Mouse (Mus musculus) heart, adult 18-20 months (tissue): ENCODE results near the gene Olfm3. TPM values are rescaled to one million over a fixed set of nuclear protein-coding genes. Genes with fewer than 3 reads are reported as not detected.

Experiments used
- DNase-seq, 2 experiments: peaks; one replicate each; pipeline ENCODE4 v3.0.0; 2021 to 2022; ENCODE audit warnings: mixed read lengths in 1 of 2
- total RNA-seq, 2 experiments: library from RNA; stranded (reverse); gene quantifications; 2 replicates each; pipeline ENCODE4 v1.2.3; 2021

Olfm3 gene
- total RNA-seq, 2 experiments from 2014 or later, result not detected

DNA sequence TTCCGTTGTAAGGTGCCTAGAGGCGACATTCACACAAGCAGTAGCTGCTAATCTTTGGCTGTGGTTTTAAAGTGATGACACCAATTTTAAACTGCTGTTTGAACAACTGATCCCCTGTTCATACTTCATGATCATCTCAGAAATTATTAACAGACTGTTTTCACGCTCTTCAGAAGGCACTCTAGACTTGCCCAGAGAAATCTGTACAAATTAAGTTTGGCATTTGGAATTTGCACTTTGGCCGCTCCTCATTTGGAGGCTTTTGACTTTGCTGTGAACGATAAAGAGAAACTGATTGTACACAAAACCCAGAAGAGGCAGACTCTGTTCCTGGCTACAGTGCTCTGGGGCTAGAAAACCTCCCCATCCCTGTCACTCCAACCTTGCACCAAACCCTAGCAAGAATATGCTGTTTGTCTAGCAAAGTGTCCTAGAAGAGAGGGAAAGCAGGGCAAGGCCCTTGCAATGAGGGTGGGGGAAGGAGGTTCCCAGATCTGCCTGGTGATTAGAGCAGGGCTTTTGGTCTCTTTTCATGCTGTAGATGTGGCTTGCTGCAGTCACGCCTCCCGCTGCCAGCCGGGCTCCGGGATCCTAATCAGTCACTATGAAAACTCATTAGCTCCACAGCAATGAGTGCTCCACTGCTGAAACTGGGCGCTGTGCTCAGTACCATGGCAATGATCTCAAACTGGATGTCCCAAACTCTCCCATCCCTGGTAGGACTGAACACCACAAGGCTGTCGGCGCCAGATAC, 176.7 kb downstream of the Olfm3 start:
- DNase-seq, result no peak

DNA sequence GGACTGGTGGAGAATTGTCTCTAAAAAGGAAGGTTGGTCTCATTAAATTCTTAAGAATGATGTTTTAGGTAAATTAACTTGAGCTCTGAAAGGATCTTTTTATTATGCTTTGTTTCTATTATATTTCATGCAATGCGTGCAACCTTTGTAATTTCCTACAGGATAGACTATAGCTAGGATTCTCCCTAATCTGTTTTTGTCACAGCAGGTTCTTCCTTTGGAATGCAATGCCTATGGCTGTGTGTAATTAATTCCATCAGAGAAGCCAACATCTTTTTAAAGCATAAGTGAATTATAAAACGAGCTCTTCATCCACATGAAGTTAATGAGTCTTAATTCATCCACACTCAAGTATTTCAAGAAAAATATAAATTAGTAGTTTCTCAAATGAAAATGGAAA, 177.5 kb downstream of the Olfm3 start:
- DNase-seq, result no peak

DNA sequence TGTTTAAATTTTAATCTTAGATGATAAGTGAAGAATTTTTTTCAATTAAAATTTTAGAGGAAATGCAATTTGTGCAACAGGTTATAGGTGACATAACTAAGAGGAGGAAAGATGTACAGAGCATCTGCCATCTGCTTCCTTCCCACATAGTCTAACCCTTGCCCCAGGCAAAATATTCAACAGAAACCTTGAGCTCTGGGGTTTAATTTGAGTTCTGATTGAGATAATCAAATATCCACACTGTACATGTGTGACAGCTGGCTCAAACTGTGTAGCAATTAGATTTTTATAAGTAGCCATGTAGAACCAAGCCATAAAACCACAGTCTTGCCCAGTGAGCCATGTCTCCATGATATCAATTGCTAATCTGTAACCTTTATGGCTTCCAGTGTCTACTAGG, 179.1 kb downstream of the Olfm3 start:
- DNase-seq, result no peak

DNA sequence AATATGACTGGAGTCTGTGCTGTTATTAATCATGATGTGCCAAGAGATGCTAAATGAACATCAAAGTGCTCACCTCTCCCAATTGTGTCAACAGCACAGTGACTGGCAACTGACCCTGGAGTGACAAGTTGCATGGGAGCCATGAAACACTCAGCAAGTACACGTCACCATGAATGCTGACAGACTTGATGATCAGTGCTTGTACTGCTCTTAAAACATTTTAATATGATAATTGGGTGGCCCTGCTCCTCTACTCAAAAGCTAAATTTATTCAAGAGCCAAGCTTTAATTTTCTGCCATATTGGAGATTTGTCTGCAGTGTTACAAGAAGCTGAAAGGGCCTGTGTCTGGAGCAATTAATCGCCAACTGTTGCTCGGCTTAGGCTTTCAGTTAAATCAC, 184.4 kb downstream of the Olfm3 start:
- no peak for DNase-seq

DNA sequence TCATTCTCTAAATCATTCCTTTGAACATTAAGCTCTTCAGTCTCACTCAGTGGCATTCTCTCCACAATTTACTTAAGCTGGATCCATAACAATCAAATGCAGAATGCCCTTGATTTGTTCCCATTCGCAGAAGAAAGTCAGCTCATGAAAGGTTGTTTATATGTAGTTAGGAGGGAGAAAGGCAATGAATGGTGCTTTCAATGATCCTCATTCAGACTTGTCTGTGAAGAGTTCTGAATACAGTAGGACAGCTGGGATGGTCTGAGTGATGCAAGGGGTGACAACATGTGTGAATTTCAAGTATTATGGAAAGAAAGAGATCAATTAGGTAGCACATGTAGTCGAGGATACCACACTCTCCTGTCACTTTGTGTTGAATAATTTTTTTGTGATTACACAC, 186.8 kb downstream of the Olfm3 start:
- no peak for DNase-seq

DNA sequence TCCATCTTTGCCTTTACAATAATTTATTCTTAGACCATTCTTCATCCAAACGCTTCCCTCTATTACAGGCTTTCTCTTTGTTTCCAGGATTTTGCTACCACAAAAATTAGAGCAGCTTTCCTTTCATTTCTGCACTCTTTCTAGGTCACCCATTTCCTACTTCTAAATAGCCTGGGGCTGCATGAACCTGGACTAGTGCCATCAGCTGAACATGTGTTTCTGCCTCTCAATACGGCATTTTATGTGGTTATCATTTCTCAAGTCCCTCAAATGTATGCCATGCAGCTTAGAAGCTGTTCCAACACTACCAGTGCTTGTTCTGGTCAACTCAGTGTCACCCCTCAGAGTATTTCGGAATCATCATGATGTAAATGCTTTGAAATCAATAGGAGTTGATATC, 191.6 kb downstream of the Olfm3 start:
- no peak for DNase-seq

DNA sequence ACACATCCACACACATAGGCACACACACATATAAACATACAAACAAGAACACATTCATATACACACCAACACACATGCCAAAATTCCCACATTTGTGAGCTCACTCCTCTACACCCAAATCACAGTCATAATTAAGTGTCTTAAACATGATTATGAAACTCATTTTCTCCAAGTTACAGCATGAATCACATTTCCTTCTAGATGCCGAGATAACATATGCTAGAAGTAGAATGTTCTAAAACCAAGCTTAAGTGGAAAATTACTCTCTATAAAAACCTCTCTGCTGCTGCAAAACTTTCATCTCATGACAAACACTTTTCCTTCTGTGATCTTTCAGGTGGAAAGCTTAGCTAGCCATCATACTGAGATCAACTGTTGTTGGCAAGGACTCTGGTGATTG, 195.7 kb downstream of the Olfm3 start:
- no peak for DNase-seq

DNA sequence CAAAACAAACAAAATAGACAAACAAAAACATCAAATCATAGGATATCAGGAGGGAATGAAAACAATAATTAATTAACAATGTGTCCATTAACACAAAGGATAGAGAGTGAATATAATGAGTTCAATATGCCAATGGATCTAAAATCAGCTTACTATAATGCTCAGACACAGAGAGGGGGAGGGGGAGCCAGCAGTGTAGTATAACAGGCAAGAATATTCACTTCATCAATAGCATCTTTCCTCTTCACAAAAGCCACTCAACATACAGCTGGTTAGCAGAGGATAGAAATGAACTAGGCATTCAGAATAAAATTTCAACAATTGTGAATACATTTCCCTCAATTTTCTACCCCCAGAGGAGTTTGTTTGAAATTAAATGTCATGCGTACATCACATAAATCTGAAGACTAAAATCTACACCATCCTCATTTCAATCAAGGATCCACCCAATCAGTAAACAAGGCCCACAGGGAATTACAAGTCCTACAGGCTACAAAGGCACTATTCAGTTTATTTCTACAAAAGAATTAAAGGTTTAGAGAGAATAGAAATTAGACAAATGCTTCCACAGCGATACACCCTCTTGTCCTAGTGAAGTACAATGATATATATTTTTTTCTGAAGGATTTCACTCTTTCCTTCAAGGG, 200.4 kb downstream of the Olfm3 start:
- DNase-seq, result no peak

DNA sequence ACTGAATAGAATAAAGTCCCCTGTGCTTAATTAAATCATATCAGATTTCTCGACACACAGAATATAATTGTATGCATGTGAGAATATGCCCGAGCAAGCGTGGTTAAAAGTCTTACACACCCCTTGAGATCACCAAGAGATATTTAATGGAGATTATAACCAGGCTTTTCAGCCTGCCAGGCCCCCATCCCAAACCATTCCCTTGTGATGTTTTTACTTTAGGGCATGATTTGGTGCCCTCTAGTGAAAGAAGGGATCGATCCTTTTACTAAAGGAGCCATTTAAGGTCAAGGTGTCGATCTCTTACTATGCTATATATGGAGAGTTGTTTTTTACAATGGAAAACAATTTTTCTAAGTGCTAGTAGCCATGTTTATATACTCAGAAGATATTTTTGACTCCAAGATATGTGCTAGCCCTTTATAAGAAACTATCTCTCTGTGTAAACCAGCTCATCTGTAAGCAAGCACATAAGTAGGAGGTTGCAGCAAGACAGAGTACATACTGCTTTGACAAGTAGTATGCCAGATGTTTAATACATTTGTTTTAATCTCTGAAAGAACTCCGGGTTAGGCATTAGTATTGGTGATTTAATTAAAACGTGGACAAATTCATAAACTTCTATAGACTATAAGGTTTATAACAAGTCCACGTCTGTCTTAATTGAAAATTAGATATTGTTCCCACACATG, 201.1 kb downstream of the Olfm3 start:
- no peak for DNase-seq

DNA sequence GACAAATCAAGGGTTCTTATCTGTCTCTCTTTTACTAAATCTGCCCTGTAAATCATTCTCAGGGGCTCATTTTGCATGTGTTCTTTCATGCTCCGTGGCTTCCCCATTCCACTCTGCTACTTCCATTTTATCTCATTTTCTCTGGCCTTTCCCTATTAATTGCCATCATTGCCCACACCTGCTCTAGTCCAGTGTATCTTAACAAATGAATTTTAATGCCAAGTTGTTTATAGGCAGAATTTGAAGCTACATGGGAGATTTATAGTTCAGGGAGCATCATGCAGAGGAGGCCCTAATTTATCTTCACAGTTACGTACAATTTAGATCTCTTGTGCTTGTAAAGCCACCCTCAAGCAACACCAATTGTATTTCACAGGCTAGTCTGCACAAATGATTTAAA, 241.8 kb downstream of the Olfm3 start:
- no peak for DNase-seq

DNA sequence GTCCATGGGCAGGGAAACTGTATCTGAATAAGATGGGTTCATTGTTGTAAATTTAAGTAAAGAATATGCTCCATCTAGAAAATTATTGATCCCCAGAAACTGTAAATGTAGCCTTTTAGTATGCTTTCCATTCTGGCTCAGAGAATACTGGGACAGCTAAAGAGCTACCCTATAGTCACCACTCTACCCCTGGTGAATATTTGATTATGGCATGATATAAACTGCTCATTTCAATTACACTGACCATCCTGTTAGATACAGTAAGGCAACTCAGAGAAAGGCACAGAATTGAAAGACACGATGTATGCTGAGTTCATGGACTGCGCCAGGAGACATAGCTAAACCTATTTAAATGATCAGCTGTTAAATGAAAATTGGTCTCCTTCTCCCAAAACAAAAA, 242.4 kb downstream of the Olfm3 start:
- no peak for DNase-seq

DNA sequence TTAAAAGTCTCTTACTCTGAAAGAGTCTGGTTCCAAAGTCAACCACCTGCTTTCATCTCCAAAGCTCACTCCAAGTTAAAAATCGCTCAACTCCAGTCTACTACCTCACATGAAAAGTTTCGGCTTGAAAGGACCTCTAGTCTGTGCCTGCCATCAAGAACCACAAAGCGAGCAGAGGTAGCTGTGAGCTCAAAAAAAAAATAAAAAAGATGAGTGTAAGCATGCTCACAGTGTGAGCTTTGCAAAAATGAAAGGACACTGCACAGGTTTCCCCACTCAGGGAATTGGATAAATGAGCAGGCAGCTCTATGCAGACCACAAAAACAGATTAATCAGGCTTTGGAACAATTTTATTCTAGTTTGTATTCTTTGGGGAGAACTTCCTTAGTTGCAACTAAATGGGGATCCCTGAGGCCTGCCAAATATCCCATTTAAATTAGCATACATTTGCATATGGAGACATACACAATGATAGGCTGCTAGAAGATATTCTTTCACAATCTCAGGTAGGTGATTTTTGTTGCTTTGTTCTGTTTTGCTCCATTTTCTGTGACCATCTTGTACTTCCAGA, 255.1 kb downstream of the Olfm3 start:
- no peak for DNase-seq

DNA sequence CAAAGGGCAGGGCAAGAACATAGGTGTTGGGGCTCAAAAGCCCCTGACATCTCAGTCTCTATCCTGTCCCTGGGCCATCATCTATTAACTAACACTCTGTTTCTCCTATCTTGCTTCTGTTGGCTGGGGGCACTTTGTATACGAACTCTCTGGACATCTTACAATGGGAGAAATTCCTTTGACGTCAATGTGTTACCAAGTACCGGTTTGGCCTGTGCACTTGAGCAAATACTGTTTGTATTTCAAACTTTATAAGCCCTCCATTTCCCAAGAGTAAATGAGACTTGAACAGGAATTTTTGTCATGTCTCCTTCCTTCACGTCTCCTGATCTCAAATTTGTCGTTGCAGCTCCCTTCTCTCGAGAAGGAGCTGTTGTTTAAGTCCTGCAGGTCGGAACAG, 270.7 kb downstream of the Olfm3 start:
- DNase-seq, result no peak
